Mouse (Mus musculus) kidney, postnatal 25 days (tissue): ENCODE results near the gene Tax1bp1.

ENCODE experiments used
- DNase-seq, 2 experiments: peaks; one replicate each; pipeline ENCODE4 v3.0.0; 2021; ENCODE audit warnings: mixed read lengths in 2 of 2

Tax1bp1 gene

GRCm38 (mm10) chr6:52797252-52797800, 83.8 kb downstream of the Tax1bp1 start:
- peak in 1 of 2 experiments; percentile 4 for DNase-seq

DNA sequence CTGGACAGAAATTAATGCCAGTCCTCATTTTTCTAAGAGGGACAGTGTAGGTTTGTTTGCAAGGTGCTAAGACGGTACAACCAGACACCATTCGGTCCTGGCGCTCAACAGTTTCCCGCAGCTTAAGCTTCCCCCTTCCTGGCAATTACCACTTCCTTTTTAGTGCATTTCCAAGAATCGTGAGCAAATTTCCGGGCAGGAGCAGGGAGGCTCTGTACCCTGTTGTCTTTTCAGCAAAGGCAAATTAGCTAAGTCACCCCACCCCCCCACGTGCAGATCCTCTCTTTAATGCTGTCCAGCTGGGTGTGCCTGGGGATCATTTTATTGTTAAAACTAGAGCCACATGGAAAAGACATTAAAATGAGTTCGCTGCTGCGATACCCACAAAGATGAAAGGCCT, 88.7 kb downstream of the Tax1bp1 start:
- DNase-seq: peak; percentile 9 to 55

GRCm38 (mm10) chr6:52805237-52805856, 91.8 kb downstream of the Tax1bp1 start:
- peak in 1 of 2 experiments; percentile 5 for DNase-seq
